Mouse (Mus musculus): ENCODE results near the gene Dnajc5.

The Dnajc5 gene

GRCm38 (mm10) chr2:181519201-181519600, 1.1 kb upstream of the Dnajc5 start:
- DNase-seq: no peak

GRCm38 (mm10) chr2:181520936-181521227, 597 bp downstream of the Dnajc5 start:
- no peak for DNase-seq

- no peak for DNase-seq
Measured at GRCm38 (mm10) chr2:181521491-181521890, 1.2 kb downstream of the Dnajc5 start.

- DNase-seq: peak; percentile 63 to 71
Measured at GRCm38 (mm10) chr2:181522811-181523210, 2.5 kb downstream of the Dnajc5 start.

GRCm38 (mm10) chr2:181525526-181525925, 5.2 kb downstream of the Dnajc5 start:
- no peak for DNase-seq

- DNase-seq: no peak
Measured at GRCm38 (mm10) chr2:181529076-181529475, 8.8 kb downstream of the Dnajc5 start.

GRCm38 (mm10) chr2:181532589-181532988, 12.3 kb downstream of the Dnajc5 start:
- no peak for DNase-seq

- DNase-seq: no peak
Measured at GRCm38 (mm10) chr2:181536410-181536809, 16.1 kb downstream of the Dnajc5 start.

GRCm38 (mm10) chr2:181537444-181538047, 17.3 kb downstream of the Dnajc5 start:
- DNase-seq: no peak

- no peak for DNase-seq
Measured at GRCm38 (mm10) chr2:181541761-181542380, 21.6 kb downstream of the Dnajc5 start.

GRCm38 (mm10) chr2:181546142-181546541, 25.9 kb downstream of the Dnajc5 start:
- DNase-seq: no peak

- DNase-seq: no peak
Measured at GRCm38 (mm10) chr2:181548227-181548626, 27.9 kb downstream of the Dnajc5 start.

GRCm38 (mm10) chr2:181548682-181549081, 28.4 kb downstream of the Dnajc5 start:
- DNase-seq: no peak

- DNase-seq: no peak
Measured at GRCm38 (mm10) chr2:181550233-181550632, 29.9 kb downstream of the Dnajc5 start.

GRCm38 (mm10) chr2:181553772-181554171, 33.5 kb downstream of the Dnajc5 start:
- no peak for DNase-seq

GRCm38 (mm10) chr2:181567338-181567737, 47.1 kb downstream of the Dnajc5 start:
- no peak for DNase-seq

- peak; percentile 60 to 64 for DNase-seq
Measured at GRCm38 (mm10) chr2:181568272-181569008, 48.2 kb downstream of the Dnajc5 start.

GRCm38 (mm10) chr2:181569856-181570255, 49.6 kb downstream of the Dnajc5 start:
- no peak for DNase-seq

GRCm38 (mm10) chr2:181570375-181570774, 50.1 kb downstream of the Dnajc5 start:
- DNase-seq: no peak

- no peak for DNase-seq
Measured at GRCm38 (mm10) chr2:181570921-181571595, 50.8 kb downstream of the Dnajc5 start.

- no peak for DNase-seq
Measured at GRCm38 (mm10) chr2:181571941-181572670, 51.8 kb downstream of the Dnajc5 start.

GRCm38 (mm10) chr2:181572921-181573920, 52.9 kb downstream of the Dnajc5 start:
- no peak for DNase-seq

All from B cell, adult 2 months (primary cell).